ENCODE assay signal across 9 mouse cellular contexts in the genomic region with DNA sequence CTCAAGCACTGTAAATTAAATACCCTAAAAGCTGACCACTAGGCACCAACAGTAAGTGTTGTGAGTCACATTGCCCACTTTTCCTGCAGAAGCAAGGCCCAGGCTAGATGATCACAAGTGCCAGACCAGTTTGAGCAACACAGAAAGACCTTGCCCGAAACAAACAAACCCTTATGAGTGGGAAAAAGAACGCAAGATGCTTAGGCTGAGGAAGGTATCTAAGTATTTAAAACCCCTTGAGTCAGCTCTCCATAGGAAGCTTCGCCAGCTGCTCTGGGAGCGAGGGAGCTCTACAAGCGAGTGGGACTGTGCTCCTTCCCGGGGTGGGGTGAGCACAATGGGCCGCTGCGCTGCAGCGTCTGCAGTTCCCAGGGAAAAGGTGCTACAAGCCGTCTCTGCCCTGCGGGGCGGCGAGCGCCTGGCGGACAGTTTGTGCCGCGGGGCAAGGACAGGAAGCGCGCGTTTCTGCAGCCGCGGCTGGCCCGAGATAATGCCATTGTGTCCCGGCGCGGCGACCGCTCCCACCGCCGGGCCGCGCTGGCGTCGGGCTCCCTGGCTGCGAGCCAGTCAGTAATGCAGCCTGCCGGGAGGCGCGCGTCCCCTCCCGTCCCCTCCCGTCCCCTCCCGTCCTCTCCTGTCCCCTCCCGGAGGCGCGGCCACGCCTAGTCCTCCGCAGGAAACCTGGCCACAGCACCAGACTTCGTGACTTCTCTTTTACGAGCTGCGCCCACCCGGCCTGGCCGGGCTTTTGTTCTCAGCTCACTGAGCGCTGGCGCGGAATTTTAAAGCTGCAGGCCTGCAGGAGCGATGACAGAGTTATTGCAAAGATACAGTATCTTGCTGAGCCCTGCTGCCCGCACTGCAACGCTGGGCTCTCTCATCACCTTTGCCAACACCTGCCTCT.
DNase-seq lines count a peak whose midpoint lies in the region; ATAC-seq and TF ChIP-seq lines count a peak whose summit lies in the region.
"Had no signal": no experiment of that assay in that cellular context is flagged by ENCODE, and none has a peak within 500 bp of the region (broad histone marks: within the 10 kb centered on the region; RNA-seq: fewer than 3 reads in every experiment).

No protein-coding gene starts in this region.

- intact Hi-C loops in gastrocnemius, postnatal 14 days (cut with DNase I; ENCODE audit: low total_unique reads) = no loop called here

- TF ChIP-seq POLR2A in cortical plate, adult 2 months (IDR thresholded peaks at IDR 0.05; ENCODE audit: extremely low read depth, insufficient read depth, low read length) = no peak

- H3K4me3 ChIP-seq in cortical plate, adult 2 months (ENCODE audit: insufficient read depth, low read length) = peak overlapping the region; percentile 18

- peak; percentile 33; the same call in 1 of the 2 replicates for ATAC-seq in megakaryocyte, adult 5-6 weeks (ENCODE audit: poor library complexity, severe bottlenecking)

- peak overlapping the region; percentile 42 for H3K27ac ChIP-seq in cortical plate, adult 2 months (ENCODE audit: insufficient read depth, low read length)
- H3K27ac ChIP-seq: macrophage had no signal

- no peak for TF ChIP-seq CTCF in cortical plate, adult 2 months (IDR thresholded peaks at IDR 0.05; ENCODE audit: extremely low read depth, insufficient read depth, low read length)

- peak; percentile 18 for DNase-seq in adrenal gland, adult 8-10 months
- DNase-seq in gastrocnemius, postnatal 14 days = peak; percentile 73
- peak; percentile 61 for DNase-seq in hindlimb bud, embryonic 11.5 days (ENCODE audit: extremely low spot score, low read depth, low spot score)
- peak; percentile 4 to 53 for DNase-seq in left cerebral cortex, adult 9 months (ENCODE audit: low spot score in 2 of 2)
- DNase-seq in right cerebral cortex, postnatal 25 days = peak; percentile 57
- no peak for DNase-seq in thymus, adult 18-20 months

- no peaks in the 10 kb centered on the region for H3K4me1 ChIP-seq in cortical plate, adult 2 months (ENCODE audit: control insufficient read depth, insufficient read depth, low read length)

Comparison
In these comparisons a context has a peak if more than half of its experiments do, and no peak if none do; other contexts are left out.
1. DNase-seq: peak in adrenal gland, adult 8-10 months (single experiment), gastrocnemius, postnatal 14 days (single experiment), hindlimb bud, embryonic 11.5 days (single experiment), left cerebral cortex, adult 9 months (2 of 2) and right cerebral cortex, postnatal 25 days (single experiment); none in thymus, adult 18-20 months (0 of 2).